Mouse (Mus musculus): ENCODE measurements around the gene Map7d2.
"Not testable (repeated sequence)": the region's sequence is repeated elsewhere in the genome, so short reads cannot be mapped to it uniquely, and the experiment has no call there.

Gene Map7d2

GRCm38 (mm10) chrX:159414130-159414828, at the start of gene Map7d2:
Gene Map7d2 (plus strand): TSS chrX:159414572.
- peak; percentile 4 for DNase-seq (ENCODE audit: low read depth, low spot score)

GRCm38 (mm10) chrX:159371831-159372752, 42.3 kb upstream of the Map7d2 start, which contains the start of gene Eif1ax:
Gene Eif1ax (plus strand): TSS chrX:159372178.
- DNase-seq (ENCODE audit: low read depth, low spot score) = peak; percentile 93

- peak; percentile 5 for DNase-seq (ENCODE audit: low read depth, low spot score)
These were observed 41.6 kb upstream of the Map7d2 start for GRCm38 (mm10) chrX:159372753-159373144.

GRCm38 (mm10) chrX:159387105-159387504, 27.3 kb upstream of the Map7d2 start:
- DNase-seq (ENCODE audit: low read depth, low spot score) = no peak

- no peak for DNase-seq (ENCODE audit: low read depth, low spot score)
These were observed 25.4 kb upstream of the Map7d2 start for GRCm38 (mm10) chrX:159388953-159389352.

- DNase-seq (ENCODE audit: low read depth, low spot score) = no peak
These were observed 23.9 kb upstream of the Map7d2 start for GRCm38 (mm10) chrX:159390347-159390962.

- DNase-seq (ENCODE audit: low read depth, low spot score) = no peak
These were observed 23.1 kb upstream of the Map7d2 start for GRCm38 (mm10) chrX:159391239-159391638.

- peak; percentile 70 for DNase-seq (ENCODE audit: low read depth, low spot score)
These were observed 5.1 kb upstream of the Map7d2 start for GRCm38 (mm10) chrX:159409253-159409652.

GRCm38 (mm10) chrX:159414829-159415673, 679 bp downstream of the Map7d2 start:
- DNase-seq (ENCODE audit: low read depth, low spot score) = peak; percentile 3

- DNase-seq (ENCODE audit: low read depth, low spot score) = not testable (repeated sequence)
These were observed 16.1 kb downstream of the Map7d2 start for GRCm38 (mm10) chrX:159430507-159430906.

- peak; percentile 17 for DNase-seq (ENCODE audit: low read depth, low spot score)
These were observed 27.8 kb downstream of the Map7d2 start for GRCm38 (mm10) chrX:159442128-159442527.

- peak; percentile 11 for DNase-seq (ENCODE audit: low read depth, low spot score)
These were observed 32.8 kb downstream of the Map7d2 start for GRCm38 (mm10) chrX:159447133-159447532.

- no peak for DNase-seq (ENCODE audit: low read depth, low spot score)
These were observed 44.8 kb downstream of the Map7d2 start for GRCm38 (mm10) chrX:159459006-159459654.

GRCm38 (mm10) chrX:159474799-159475198, 60.4 kb downstream of the Map7d2 start:
- DNase-seq (ENCODE audit: low read depth, low spot score) = no peak

- DNase-seq (ENCODE audit: low read depth, low spot score) = not testable (repeated sequence)
These were observed 64.0 kb downstream of the Map7d2 start for GRCm38 (mm10) chrX:159478243-159478940.

GRCm38 (mm10) chrX:159484247-159484646, 69.9 kb downstream of the Map7d2 start:
- peak; percentile 6 for DNase-seq (ENCODE audit: low read depth, low spot score)

- DNase-seq (ENCODE audit: low read depth, low spot score) = no peak
These were observed 88.8 kb downstream of the Map7d2 start for GRCm38 (mm10) chrX:159503181-159503580.

- no peak for DNase-seq (ENCODE audit: low read depth, low spot score)
These were observed 94.1 kb downstream of the Map7d2 start for GRCm38 (mm10) chrX:159508331-159509036.

GRCm38 (mm10) chrX:159509042-159509441, 94.7 kb downstream of the Map7d2 start:
- no peak for DNase-seq (ENCODE audit: low read depth, low spot score)

Data from CD4-positive helper T cell, adult 2 months (primary cell).